Mouse (Mus musculus) intestine, postnatal 0 days (tissue): Measurements from ENCODE around the gene 3110082I17Rik. TPM values are rescaled to one million over a fixed set of nuclear protein-coding genes. Genes with fewer than 3 reads are reported as not detected.
"Not testable (repeated sequence)": the region's sequence is repeated elsewhere in the genome, so short reads cannot be mapped to it uniquely, and the experiment has no call there.

Source experiments
- ATAC-seq: fragments of 200-750 bp; cut with Nextera tagmentation; 2 replicates; pipeline ENCODE4 v1.8.0; 2017; ENCODE audit warnings: mild to moderate bottlenecking, moderate TSS enrichment, moderate library complexity
- H3K27ac ChIP-seq: fragments of 300-500 bp; sonication (generic); 2 replicates; pipeline ENCODE4 v1.5.1; 2014; ENCODE audit warnings: mild to moderate bottlenecking, low read depth, low read length, moderate library complexity
- H3K27me3 ChIP-seq: fragments of 300-500 bp; sonication (generic); replicated peaks from 2 replicates; pipeline ENCODE4 v1.6.1; 2014; ENCODE audit warnings: low read length, mixed read lengths; ENCODE audit not compliant: control insufficient read depth, insufficient read depth
- H3K36me3 ChIP-seq: fragments of 300-500 bp; sonication (generic); 2 replicates; pipeline ENCODE4 v1.6.1; 2014; ENCODE audit warnings: mild to moderate bottlenecking, moderate library complexity; ENCODE audit not compliant: control insufficient read depth, insufficient read depth
- H3K4me1 ChIP-seq: fragments of 300-500 bp; sonication (generic); replicated peaks from 2 replicates; pipeline ENCODE4 v1.6.1; 2014; ENCODE audit warnings: antibody characterized with exemption, low read length, mixed read lengths; ENCODE audit not compliant: control insufficient read depth, insufficient read depth
- H3K4me2 ChIP-seq: fragments of 300-500 bp; sonication (generic); replicated peaks from 2 replicates; pipeline ENCODE4 v1.6.1; 2014; ENCODE audit warnings: low read depth, mild to moderate bottlenecking, moderate library complexity
- H3K4me3 ChIP-seq: fragments of 300-500 bp; sonication (generic); 2 replicates; pipeline ENCODE4 v1.5.1; 2014; ENCODE audit warnings: low read depth, low read length
- H3K9ac ChIP-seq: fragments of 300-500 bp; sonication (generic); 2 replicates; pipeline ENCODE4 v1.6.1; 2014; ENCODE audit warnings: mild to moderate bottlenecking, low read depth, low read length
- H3K9me3 ChIP-seq: fragments of 300-500 bp; sonication (generic); 2 replicates; pipeline ENCODE4 v1.6.1; 2016; ENCODE audit warnings: mixed run types; ENCODE audit not compliant: control insufficient read depth
- CTCF ChIP-seq: sonication (generic); IDR thresholded peaks from 2 replicates; pipeline ENCODE4 v1.5.1; 2016; ENCODE audit warnings: low read depth, mild to moderate bottlenecking, control low read depth, antibody characterized with exemption, moderate library complexity
- WGBS: fragments of 180-500 bp; shearing (Covaris S2); extraction: QIAGEN DNeasy Blood & Tissue Kit; methylation state at CpG from one replicate; pipeline ENCODE4 v1.1.7; 2014; 5-methylcytosine and 5-hydroxymethylcytosine counted together
- polyA plus RNA-seq: library from polyadenylated mRNA; unstranded; fragments of >200 nt; fragmentation: Nextera tagmentation; extraction: Ambion mirVana; gene quantifications from 2 replicates; pipeline ENCODE4 v1.2.1, GENCODE M21; 2015

Gene 3110082I17Rik
- polyA plus RNA-seq, 1 experiment from 2014 or later, result 8.3 TPM

DNA sequence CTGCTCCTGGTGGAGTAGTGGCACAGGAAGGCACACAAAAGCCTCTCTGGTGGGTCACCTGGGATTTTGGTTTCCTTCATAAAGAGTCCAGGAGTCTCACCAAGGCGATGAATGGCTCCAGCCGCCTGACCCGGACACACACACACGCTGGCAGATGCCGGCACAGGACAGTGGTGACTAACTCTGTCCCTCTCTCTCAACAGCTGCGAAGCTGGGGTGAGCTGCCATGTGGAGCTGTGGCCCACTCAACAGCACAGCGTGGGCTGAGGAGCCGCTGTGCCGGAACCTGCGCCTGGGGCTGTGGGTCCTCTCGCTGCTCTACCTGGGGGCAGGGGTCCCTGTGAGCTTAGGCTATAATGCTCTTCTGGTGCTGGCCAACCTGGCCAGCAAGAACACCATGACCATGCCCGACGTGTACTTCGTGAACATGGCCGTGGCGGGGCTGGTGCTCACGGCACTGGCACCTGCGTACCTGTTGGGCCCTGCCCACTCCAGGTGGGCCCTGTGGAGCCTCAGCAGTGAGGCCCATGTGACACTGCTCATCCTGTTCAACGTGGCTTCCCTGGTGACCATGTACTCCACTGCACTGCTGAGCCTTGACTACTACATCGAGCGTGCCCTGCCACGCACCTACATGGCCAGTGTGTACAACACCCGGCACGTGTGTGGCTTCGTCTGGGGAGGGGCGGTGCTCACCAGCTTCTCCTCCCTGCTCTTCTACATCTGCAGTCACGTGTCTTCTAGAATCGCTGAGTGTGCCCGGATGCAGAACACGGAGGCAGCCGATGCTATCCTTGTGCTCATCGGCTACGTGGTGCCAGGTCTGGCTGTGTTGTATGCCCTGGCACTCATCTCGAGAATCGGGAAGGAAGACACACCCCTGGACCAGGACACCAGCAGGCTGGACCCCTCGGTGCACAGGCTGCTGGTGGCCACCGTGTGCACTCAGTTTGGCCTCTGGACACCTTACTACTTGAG is 67.8 kb downstream of the 3110082I17Rik start:
- no peak overlapping the region for H3K9ac ChIP-seq
- no peaks in the 10 kb centered on the region for H3K9me3 ChIP-seq
- no peak overlapping the region for H3K4me2 ChIP-seq
- no peaks in the 10 kb centered on the region for H3K27me3 ChIP-seq
- peaks cover 8% of the 10 kb centered on the region; the same call in 1 of the 2 replicates for H3K36me3 ChIP-seq
- no peak for ATAC-seq
- no peak for TF ChIP-seq CTCF
- WGBS, result 91% methylated on average over 37 of the region's 37 CpGs
- no peak overlapping the region for H3K4me3 ChIP-seq
- H3K27ac ChIP-seq, result no peak overlapping the region
- H3K4me1 ChIP-seq, result peaks cover 5% of the 10 kb centered on the region

- Histone ChIP-seq H3K36me3 (peaks cover 8% of the 10 kb centered on the region; the same call in 1 of the 2 replicates), H3K4me1 (peaks cover 5% of the 10 kb centered on the region), H3K4me3 (no peak overlapping the region), H3K9ac (no peak overlapping the region), H3K9me3 (no peaks in the 10 kb centered on the region), H3K27ac (no peak overlapping the region), H3K4me2 (no peak overlapping the region), H3K27me3 (no peaks in the 10 kb centered on the region)
- 80% methylated on average over 11 of the region's 11 CpGs for WGBS
- ATAC-seq, result no peak
- no peak for TF ChIP-seq CTCF
Measured at GRCm38 (mm10) chr5:139391309-139391990, 68.9 kb downstream of the 3110082I17Rik start.

DNA sequence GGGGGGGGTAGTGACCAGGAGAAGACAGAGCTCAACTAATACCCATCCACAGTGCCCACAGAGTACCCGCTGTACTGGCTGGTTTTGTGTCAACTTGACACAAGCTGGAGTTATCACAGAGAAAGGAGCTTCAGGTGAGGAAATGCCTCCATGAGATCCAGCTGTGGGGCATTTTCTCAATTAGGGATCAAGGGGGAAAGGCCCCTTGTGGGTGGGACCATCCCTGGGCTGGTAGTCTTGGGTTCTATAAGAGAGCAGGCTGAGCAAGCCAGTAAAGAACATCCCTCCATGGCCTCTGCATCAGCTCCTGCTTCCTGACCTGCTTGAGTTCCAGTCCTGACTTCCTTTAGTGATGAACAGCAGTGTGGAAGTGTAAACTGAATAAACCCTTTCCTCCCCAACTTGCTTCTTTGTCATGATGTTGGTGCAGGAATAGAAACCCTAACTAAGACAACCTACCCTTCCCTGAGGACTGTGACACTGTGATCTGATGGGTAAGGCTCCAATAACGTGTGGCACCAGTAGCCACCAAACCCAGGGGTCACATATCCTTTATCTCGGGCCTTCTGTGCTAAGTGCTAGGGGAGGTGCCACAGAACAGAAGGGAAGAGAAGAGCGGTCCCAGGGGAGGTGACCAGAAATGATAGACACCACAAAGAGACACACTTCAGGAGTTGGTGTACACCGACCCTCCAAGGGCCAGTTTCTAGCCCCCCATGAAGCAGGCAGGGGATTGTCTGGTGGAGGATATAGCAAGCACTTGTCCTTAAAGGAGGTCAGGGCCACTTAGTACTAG is 69.8 kb downstream of the 3110082I17Rik start:
- H3K4me3 ChIP-seq, H3K27me3 ChIP-seq, H3K4me2 ChIP-seq, H3K9me3 ChIP-seq, H3K4me1 ChIP-seq, H3K9ac ChIP-seq, H3K27ac ChIP-seq, H3K36me3 ChIP-seq, ATAC-seq: not testable (repeated sequence)
- 80% methylated on average over 5 of the region's 5 CpGs for WGBS

DNA sequence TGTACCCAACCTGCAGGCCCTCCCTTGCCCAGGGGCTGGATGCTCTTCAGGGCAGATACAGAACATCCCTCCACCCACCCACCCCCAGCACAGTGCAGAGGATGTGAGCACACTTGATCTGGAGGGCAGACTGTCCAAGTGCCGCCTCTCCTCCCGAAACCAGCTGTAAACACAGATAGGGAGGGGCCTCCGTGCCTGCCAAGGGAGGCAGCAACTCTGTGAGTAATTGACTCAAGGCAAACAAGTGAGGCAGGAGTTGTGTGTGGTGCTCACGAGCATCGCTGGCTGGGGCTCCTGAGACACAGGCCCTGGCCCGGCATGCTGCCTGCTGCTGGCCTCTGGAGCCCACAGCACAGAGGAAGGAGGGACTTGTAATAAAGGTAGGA is 70.7 kb downstream of the 3110082I17Rik start:
- Histone ChIP-seq H3K4me1 (peaks cover 5% of the 10 kb centered on the region), H3K27ac (no peak overlapping the region), H3K27me3 (no peaks in the 10 kb centered on the region), H3K4me2 (no peak overlapping the region; the same call in 1 of the 2 replicates), H3K9me3 (no peaks in the 10 kb centered on the region), H3K36me3 (peaks cover 8% of the 10 kb centered on the region; the same call in 1 of the 2 replicates), H3K4me3 (no peak overlapping the region), H3K9ac (no peak overlapping the region)
- 8% methylated on average over 6 of the region's 6 CpGs for WGBS
- peak; percentile 42; the same call in 1 of the 2 replicates for ATAC-seq
- TF ChIP-seq CTCF, result no peak

- Histone ChIP-seq H3K27me3 (no peaks in the 10 kb centered on the region), H3K9me3 (no peaks in the 10 kb centered on the region), H3K4me3 (no peak overlapping the region), H3K4me2 (no peak overlapping the region), H3K27ac (no peak overlapping the region), H3K36me3 (peaks cover 8% of the 10 kb centered on the region; the same call in 1 of the 2 replicates), H3K9ac (no peak overlapping the region), H3K4me1 (peaks cover 5% of the 10 kb centered on the region)
- WGBS, result 72% methylated on average over 17 of the region's 17 CpGs
- ATAC-seq, result no peak
- TF ChIP-seq CTCF, result no peak
Measured at GRCm38 (mm10) chr5:139388694-139389675, 71.3 kb downstream of the 3110082I17Rik start.
